Mouse (Mus musculus) telencephalon, adult 2 months (tissue): ENCODE data around the gene Psmd1.
"Not testable (repeated sequence)": the region's sequence is repeated elsewhere in the genome, so short reads cannot be mapped to it uniquely, and the experiment has no call there.

Experiments
- DNase-seq: peaks from one replicate; pipeline ENCODE4 v3.0.0-alpha.2; 2011; ENCODE audit warnings: low read depth, low spot score

Psmd1 gene

DNA sequence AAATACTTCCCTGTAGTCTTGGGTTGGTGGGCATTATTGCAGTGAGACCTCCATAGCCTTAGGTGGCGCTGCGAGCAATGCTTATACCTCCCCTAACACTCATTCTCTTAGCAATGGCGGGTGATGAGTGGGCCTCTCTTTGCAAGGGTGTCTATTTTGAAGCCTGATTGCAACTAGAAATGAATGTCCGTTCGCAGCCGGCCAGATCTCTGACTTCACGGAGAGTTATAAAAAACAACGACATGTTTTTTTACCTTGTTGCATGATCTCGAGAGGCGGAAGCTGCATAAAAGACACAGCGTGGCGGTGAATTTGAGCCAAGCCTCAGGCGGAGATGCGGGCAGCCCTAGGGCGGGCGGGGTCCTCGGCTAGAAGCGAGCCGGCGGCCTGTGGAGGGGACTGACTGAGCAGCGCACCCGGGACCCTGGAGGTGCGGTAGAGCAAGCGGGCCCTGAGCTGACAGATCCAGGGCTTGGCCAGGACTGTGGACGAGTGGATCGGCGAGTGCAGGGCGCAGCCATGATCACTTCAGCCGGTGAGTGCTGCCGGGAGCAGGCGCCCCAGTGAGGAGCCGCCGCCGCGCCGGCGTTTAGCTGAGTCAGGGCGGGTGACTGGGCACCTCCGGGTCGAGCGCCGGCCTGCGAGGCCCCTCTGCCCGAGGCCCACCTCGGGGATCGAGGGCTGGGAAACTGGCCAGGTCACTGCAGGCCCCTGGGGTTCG is at the start of gene Psmd1:
Gene Psmd1, plus strand, starts transcription at position 117 of the 721 bp plus-strand sequence.
- peak; percentile 91 for DNase-seq

- DNase-seq: not testable (repeated sequence)
Observed at GRCm38 (mm10) chr1:86015758-86016157, 48.4 kb upstream of the Psmd1 start.

- no peak for DNase-seq
Observed at GRCm38 (mm10) chr1:86016516-86016915, 47.7 kb upstream of the Psmd1 start, which contains the start of gene Spata3. Spata3 (plus strand) TSS chr1:86016816.

DNA sequence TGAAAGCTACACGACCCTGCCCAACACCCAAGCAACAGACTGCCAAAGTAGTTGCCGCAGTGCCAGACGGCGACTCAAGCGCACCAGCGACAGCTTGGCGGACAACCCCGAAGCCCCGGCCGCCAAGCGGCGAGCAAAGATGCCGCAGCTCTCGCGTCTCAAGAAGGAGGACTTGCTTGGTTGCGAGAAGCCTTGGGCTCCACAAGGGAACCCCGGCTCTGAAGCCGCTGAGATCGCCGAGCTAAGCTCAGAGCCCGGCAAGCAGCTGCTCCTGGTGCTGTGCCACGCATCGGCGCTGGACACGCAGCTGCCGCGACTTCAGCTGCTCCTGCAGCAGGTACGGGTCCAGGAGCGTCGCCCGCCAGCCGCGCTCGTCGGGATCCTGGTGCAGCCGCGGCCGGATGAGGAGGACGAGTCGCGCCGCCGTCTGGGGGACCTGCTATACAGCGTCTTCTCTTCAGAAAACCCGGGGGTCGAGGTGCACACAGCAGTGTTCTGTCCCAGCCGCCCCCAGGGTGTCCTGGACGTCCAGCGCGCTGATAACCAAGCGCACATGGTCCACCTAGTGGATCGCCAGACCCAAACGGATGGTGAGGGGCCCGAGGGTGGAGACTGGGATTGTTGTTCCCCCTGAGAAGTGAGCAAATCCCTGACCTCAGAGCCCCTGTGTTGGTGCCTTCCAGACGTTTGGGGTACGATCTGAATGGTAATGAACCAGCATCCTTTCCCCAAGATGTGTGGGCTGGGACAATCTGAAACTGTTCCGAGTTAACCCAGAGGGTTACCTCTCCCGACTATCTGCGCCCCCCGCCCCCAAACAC is 45.7 kb upstream of the Psmd1 start:
- no peak for DNase-seq

DNA sequence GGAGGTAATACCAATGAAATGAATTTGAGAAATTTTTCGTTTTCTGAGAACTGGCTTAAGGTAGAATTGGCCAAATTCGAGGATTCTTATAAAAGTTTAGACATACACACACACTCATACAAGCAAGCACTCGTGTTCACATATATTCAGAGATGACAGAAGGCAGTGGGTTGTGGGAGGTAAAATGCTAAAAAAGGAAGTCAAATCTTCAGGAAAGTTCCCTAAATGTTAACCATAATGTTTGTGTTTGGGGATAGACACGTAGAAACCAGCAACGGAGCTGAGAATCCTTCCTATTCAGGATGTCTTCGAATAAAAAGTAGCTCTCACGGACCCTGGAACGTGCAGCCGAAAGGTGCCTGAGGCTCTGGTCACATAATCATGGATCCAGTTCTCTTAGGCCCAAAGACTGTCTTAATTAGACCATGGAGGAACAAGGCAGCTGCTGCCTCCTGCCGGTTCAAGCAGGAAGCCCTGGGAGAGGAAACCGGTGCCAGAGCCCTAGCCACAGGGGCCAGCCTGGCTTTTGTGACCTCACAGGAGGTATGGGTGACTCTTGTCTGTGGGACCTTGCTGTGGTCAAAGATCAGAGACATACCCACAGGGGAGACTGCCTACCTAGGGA is 42.7 kb upstream of the Psmd1 start:
- peak; percentile 65 for DNase-seq

- peak; percentile 86 for DNase-seq
Observed at GRCm38 (mm10) chr1:86032273-86032987, 31.8 kb upstream of the Psmd1 start.

- no peak for DNase-seq
Observed at GRCm38 (mm10) chr1:86038191-86038951, 25.8 kb upstream of the Psmd1 start.

DNA sequence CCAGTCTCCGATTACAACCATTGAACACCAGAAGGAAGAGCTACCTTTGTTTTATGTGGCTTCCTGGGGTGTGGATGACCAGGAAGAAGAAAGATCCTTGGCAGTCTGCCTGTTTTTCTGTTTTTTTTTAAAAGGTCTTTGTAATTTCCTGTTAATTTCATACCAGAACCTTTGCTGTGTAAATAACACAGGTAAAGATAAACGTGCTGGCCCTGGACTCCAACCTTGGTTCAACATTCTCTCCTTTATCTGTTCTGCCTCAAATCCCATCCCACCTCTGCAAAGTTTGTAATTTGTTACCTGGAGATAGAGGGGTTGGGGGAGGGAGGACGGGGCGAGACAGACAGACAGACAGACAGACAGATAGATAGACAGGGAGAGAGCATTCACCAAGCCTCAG is 24.1 kb upstream of the Psmd1 start:
- DNase-seq: no peak

- no peak for DNase-seq
Observed at GRCm38 (mm10) chr1:86040817-86041216, 23.4 kb upstream of the Psmd1 start.

GRCm38 (mm10) chr1:86045056-86045455 is 19.1 kb upstream of the Psmd1 start:
- DNase-seq: peak; percentile 63

- DNase-seq: no peak
Observed at GRCm38 (mm10) chr1:86045848-86046805, 18.1 kb upstream of the Psmd1 start, which contains the start of gene 2810459M11Rik. 2810459M11Rik (plus strand) TSS chr1:86045863.

DNA sequence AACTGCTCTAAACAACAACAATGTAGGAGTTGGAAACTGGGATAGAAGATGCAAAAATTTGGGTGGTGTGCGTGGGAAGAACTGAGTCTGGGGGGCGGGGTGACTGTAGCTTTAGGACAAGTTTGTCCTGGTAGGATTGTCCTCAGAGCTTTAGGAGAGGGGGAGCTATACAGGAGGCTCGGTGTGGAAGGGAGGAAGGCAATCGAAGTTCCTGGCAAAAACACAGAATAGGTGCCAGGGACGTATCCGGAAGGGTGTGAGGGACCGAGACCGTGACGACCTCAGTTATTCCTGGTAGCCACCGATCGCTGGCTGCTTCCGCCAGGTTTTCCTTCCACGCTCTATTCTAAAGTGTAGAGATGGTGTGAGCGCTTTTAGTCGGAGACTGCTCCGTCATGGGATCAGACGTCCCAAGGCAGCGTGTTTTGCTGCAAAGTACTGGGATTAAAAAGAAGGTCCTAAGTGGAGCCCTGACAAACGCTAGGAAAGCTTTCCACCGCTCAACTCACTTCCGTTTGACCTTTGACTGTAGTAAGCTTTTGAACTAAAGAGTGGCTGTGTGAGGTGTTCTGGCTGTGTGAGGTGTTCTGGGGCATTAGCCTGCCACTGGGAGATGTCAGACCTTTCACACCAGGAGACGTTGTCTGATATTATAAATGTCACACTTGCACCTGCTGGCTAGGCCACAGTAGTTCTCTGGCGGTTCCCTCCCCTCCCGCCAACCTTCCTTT is 17.2 kb upstream of the Psmd1 start:
- DNase-seq: no peak

GRCm38 (mm10) chr1:86048231-86048630 is 16.0 kb upstream of the Psmd1 start:
- DNase-seq: no peak

DNA sequence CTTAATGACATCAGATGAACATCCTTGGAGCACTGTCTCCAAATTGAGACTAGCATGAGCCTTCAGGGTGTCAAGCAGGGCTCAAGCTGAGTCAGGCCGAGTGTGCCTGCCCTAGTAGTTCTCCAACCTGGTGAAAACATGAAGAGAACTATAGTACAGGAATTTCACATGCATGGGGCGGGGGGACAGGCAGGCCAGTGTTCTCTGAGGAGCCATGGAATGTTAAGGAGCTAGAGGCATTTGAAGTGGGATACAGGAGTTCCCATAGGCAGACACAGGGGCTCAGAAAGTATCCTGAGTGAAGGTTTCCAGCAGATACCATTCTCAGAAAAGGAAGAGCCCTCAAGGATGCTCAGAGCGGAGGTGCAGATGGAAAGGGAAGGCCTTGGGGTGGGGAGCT is 15.4 kb upstream of the Psmd1 start:
- DNase-seq: no peak

GRCm38 (mm10) chr1:86053198-86053921 is 10.8 kb upstream of the Psmd1 start:
- DNase-seq: no peak

- no peak for DNase-seq
Observed at GRCm38 (mm10) chr1:86054943-86055342, 9.2 kb upstream of the Psmd1 start.

DNA sequence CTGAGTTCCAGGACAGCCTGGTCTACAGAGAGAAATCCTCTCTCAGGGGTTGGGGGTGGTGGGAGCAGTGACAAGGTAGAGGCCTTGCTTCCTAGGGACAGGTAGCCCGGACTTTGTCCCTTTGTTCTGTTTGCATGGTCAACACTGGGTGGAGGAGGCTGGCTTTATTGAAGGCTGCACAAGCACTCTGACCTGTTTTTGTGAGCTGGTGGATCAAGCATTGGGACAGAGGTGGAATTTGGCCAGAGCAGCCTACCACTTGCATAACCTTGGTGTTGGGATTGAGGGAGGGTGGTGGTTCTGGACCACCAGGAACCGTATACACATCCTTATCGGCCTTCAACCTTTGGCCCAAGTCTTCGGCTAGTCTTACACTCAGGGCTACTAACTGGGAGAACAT is 7.9 kb upstream of the Psmd1 start:
- DNase-seq: no peak
